Mouse (Mus musculus) B cell, adult 2 months (primary cell): ENCODE data around the gene Best1.

Experiments
- DNase-seq, 2 experiments: peaks; one replicate each; pipeline ENCODE4 v3.0.0; 2022

Best1 gene

GRCm38 (mm10) chr19:10022414-10023303, 21.2 kb upstream of the Best1 start:
- DNase-seq = no peak

- DNase-seq = no peak
Observed at GRCm38 (mm10) chr19:10021981-10022380, 20.5 kb upstream of the Best1 start.

GRCm38 (mm10) chr19:10019214-10019760, 17.9 kb upstream of the Best1 start:
- no peak for DNase-seq

GRCm38 (mm10) chr19:10018527-10018818, 17.0 kb upstream of the Best1 start:
- no peak for DNase-seq

GRCm38 (mm10) chr19:10017637-10018526, 16.4 kb upstream of the Best1 start:
- DNase-seq = peak; percentile 68 to 73

GRCm38 (mm10) chr19:10016151-10016550, 14.7 kb upstream of the Best1 start:
- DNase-seq = no peak

- no peak for DNase-seq
Observed at GRCm38 (mm10) chr19:10015442-10015841, 14.0 kb upstream of the Best1 start.

GRCm38 (mm10) chr19:10014824-10015223, 13.4 kb upstream of the Best1 start:
- no peak for DNase-seq

- no peak for DNase-seq
Observed at GRCm38 (mm10) chr19:10013913-10014312, 12.5 kb upstream of the Best1 start.

- no peak for DNase-seq
Observed at GRCm38 (mm10) chr19:10013348-10013747, 11.9 kb upstream of the Best1 start.

- DNase-seq = no peak
Observed at GRCm38 (mm10) chr19:10012827-10013278, 11.4 kb upstream of the Best1 start.

- DNase-seq = no peak
Observed at GRCm38 (mm10) chr19:10011408-10011807, 10.0 kb upstream of the Best1 start.

- no peak for DNase-seq
Observed at GRCm38 (mm10) chr19:10003696-10004095, 2.3 kb upstream of the Best1 start.

GRCm38 (mm10) chr19:10000330-10000729, 1.1 kb downstream of the Best1 start:
- peak; percentile 43 to 49 for DNase-seq

- DNase-seq = no peak
Observed at GRCm38 (mm10) chr19:9998736-9999486, 2.5 kb downstream of the Best1 start.

GRCm38 (mm10) chr19:9998063-9998416, 3.4 kb downstream of the Best1 start:
- no peak for DNase-seq

GRCm38 (mm10) chr19:9997204-9998062, 4.0 kb downstream of the Best1 start:
- DNase-seq = no peak

- DNase-seq = peak; percentile 91 to 93
Observed at GRCm38 (mm10) chr19:9993036-9993656, 8.3 kb downstream of the Best1 start.

GRCm38 (mm10) chr19:9992011-9992958, 9.1 kb downstream of the Best1 start:
- peak in 1 of 2 experiments; percentile 19 for DNase-seq

GRCm38 (mm10) chr19:9991304-9991703, 10.1 kb downstream of the Best1 start:
- DNase-seq = peak; percentile 90 to 92
